Mouse (Mus musculus) heart, adult 2 months (tissue): ENCODE measurements around the gene Fgfr2.

Source experiments
- CTCF ChIP-seq: fragments of 200-600 bp; IDR thresholded peaks from 2 replicates; pipeline ENCODE4 v1.8.1; 2022; ENCODE audit warnings: antibody characterized with exemption, mild to moderate bottlenecking, moderate library complexity
- EP300 ChIP-seq: fragments of 200-500 bp; IDR thresholded peaks from 2 replicates; pipeline ENCODE4 v1.6.1; 2011; ENCODE audit warnings: low read depth, low read length, control low read depth; ENCODE audit not compliant: insufficient read depth

- TF ChIP-seq CTCF (no peak), EP300 (no peak)
Observed at GRCm38 (mm10) chr7:132925227-132925626, 197.9 kb downstream of the Fgfr2 start.
